Mouse (Mus musculus) heart, embryonic 13.5 days (tissue): Measurements from ENCODE around the gene Zfp784. TPM values are rescaled to one million over a fixed set of nuclear protein-coding genes. Genes with fewer than 3 reads are reported as not detected.
"Not testable (repeated sequence)": the region's sequence is repeated elsewhere in the genome, so short reads cannot be mapped to it uniquely, and the experiment has no call there.

ENCODE experiments used
- ATAC-seq: fragments of 200-750 bp; cut with Nextera tagmentation; 2 replicates; pipeline ENCODE4 v1.8.0; 2017; ENCODE audit warnings: moderate TSS enrichment; ENCODE audit not compliant: insufficient number of reproducible peaks, low FRiP score, low TSS enrichment; ENCODE audit errors: extremely low read depth
- H3K27ac ChIP-seq: fragments of 300-500 bp; sonication (generic); replicated peaks from 2 replicates; pipeline ENCODE4 v1.5.1; 2015; ENCODE audit warnings: moderate library complexity, mild to moderate bottlenecking, inconsistent platforms
- H3K27me3 ChIP-seq: fragments of 300-500 bp; sonication (generic); replicated peaks from 2 replicates; pipeline ENCODE4 v1.6.1; 2015; ENCODE audit warnings: mild to moderate bottlenecking, inconsistent platforms
- H3K36me3 ChIP-seq: fragments of 300-500 bp; sonication (generic); 2 replicates; pipeline ENCODE4 v1.6.1; 2015; ENCODE audit warnings: mild to moderate bottlenecking, inconsistent platforms
- H3K4me1 ChIP-seq: fragments of 300-500 bp; sonication (generic); 2 replicates; pipeline ENCODE4 v1.6.1; 2015; ENCODE audit warnings: inconsistent platforms
- H3K4me2 ChIP-seq: fragments of 300-500 bp; sonication (generic); 2 replicates; pipeline ENCODE4 v1.6.1; 2015; ENCODE audit warnings: inconsistent platforms, mild to moderate bottlenecking, moderate library complexity
- H3K4me3 ChIP-seq: fragments of 300-500 bp; sonication (generic); 2 replicates; pipeline ENCODE4 v1.5.1; 2015; ENCODE audit warnings: moderate library complexity, mild to moderate bottlenecking, inconsistent platforms
- H3K9ac ChIP-seq: fragments of 300-500 bp; sonication (generic); 2 replicates; pipeline ENCODE4 v1.6.1; 2015; ENCODE audit warnings: inconsistent platforms, mild to moderate bottlenecking, moderate library complexity
- H3K9me3 ChIP-seq: fragments of 300-500 bp; sonication (generic); 2 replicates; pipeline ENCODE4 v1.6.1; 2016; ENCODE audit warnings: inconsistent platforms
- WGBS: fragments of 180-500 bp; shearing (Covaris S2); methylation state at CpG from one replicate; pipeline ENCODE4 v1.1.7; 2015; ENCODE audit warnings: mixed read lengths; 5-methylcytosine and 5-hydroxymethylcytosine counted together
- polyA plus RNA-seq: library from polyadenylated mRNA; unstranded; fragments of >200 nt; fragmentation: Nextera tagmentation; extraction: Ambion mirVana; gene quantifications from 2 replicates; pipeline ENCODE4 v1.2.1, GENCODE M21; 2015

Gene Zfp784
- polyA plus RNA-seq: 5.4 and 5.7 TPM in 2 replicates

GRCm38 (mm10) chr7:5038109-5038732, at the start of gene Zfp784:
Gene Zfp784, minus strand, starts transcription at chr7:5038446.
- Histone ChIP-seq H3K9me3 (no peaks in the 10 kb centered on the region), H3K27ac (peak within 1 kb of the TSS; percentile 94), H3K27me3 (no peaks in the 10 kb centered on the region), H3K4me3 (peak within 1 kb of the TSS; percentile 66), H3K4me1 (peaks cover 19% of the 10 kb centered on the region), H3K4me2 (peak within 1 kb of the TSS; percentile 71), H3K36me3 (peaks cover 39% of the 10 kb centered on the region), H3K9ac (peak within 1 kb of the TSS; percentile 86)
- ATAC-seq: peak; percentile 92
- WGBS: under 1% methylated on average over 48 of the region's 48 CpGs

DNA sequence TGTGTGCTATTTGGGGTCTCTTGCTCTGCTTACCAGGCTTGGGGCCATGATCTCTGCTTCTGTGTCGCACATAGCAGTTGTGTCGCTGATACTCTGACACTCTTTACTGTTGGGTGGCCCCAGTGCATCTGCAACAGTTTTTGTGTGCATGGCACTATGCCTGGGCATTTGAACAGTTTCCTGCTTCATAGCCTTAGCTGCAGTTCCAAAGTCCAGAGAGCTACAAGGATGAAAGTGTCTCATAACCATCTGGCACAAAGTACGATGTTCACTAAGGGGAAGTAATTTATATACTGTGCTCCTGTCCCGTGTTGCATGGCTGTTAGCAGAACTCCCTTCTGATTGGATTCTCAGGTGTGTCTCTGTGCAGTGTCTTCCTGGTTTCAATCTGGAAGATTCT, 49.6 kb upstream of the Zfp784 start:
- peaks cover 93% of the 10 kb centered on the region for H3K36me3 ChIP-seq

DNA sequence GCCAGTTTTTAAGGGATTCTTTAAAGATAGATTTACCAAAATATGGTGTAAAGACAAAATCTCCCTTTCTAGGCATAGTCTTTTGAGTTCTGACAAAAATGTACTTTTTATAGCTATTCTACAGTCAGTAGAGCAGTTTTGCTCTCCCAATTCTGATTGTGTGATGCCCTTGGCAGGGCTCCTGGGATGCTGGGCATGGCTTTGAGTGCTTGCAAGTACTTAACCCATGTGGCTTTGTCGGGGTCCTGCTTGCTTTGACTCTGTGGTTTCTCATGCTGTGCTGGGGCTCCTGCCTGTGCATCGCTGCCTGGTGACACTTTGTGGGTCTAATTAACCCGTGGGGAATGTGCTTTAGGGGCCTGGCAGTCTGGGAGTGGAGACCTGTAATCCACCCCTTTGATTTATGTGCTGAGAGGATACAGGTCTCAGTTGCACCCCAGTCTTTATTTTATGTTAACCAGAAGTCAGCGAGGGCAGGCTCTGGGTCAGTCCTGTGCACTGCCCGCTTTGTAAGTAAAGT, 48.7 kb upstream of the Zfp784 start:
- peaks cover 42% of the 10 kb centered on the region for H3K4me1 ChIP-seq
- no peak overlapping the region for H3K9ac ChIP-seq
- no peak overlapping the region for H3K27ac ChIP-seq
- H3K9me3 ChIP-seq: no peaks in the 10 kb centered on the region
- 89% methylated on average over 5 of the region's 5 CpGs for WGBS
- no peak overlapping the region for H3K4me2 ChIP-seq
- no peak overlapping the region for H3K4me3 ChIP-seq
- ATAC-seq: no peak
- H3K27me3 ChIP-seq: no peaks in the 10 kb centered on the region
- peaks cover 89% of the 10 kb centered on the region for H3K36me3 ChIP-seq

More for the DNA sequence above, 49.6 kb upstream of the Zfp784 start:
- no peak overlapping the region for H3K4me3 ChIP-seq
- no peak for ATAC-seq
- no peaks in the 10 kb centered on the region for H3K27me3 ChIP-seq
- 88% methylated on average over 4 of the region's 4 CpGs for WGBS
- H3K9ac ChIP-seq: no peak overlapping the region
- H3K4me2 ChIP-seq: no peak overlapping the region
- H3K27ac ChIP-seq: no peak overlapping the region
- peaks cover 35% of the 10 kb centered on the region for H3K4me1 ChIP-seq
- no peaks in the 10 kb centered on the region for H3K9me3 ChIP-seq

DNA sequence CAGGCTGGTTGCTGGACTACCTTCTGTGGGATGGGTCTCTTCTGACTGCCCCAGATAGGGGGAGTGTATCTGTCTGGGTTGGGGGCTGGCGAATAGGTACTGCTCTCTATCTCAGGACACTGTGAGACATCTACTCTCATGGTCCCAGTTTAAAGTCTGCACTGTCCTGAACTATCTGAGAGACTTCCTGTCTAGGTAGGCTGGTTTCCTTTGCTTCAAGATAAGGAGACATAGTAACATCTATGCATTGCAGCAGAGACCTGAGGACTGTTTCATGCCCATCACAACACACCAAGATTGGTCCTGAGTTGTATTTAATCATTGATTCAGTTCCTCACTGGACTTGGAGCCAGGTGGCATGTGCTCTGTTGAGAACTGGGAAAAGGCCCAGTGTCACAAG, 47.3 kb upstream of the Zfp784 start:
- peaks cover 78% of the 10 kb centered on the region for H3K36me3 ChIP-seq
- H3K4me1 ChIP-seq: peaks cover 55% of the 10 kb centered on the region
- no peak overlapping the region for H3K9ac ChIP-seq
- H3K4me2 ChIP-seq: no peak overlapping the region
- H3K27me3 ChIP-seq: no peaks in the 10 kb centered on the region
- no peak overlapping the region for H3K27ac ChIP-seq
- WGBS: 68% methylated on average over 1 of the region's 1 CpGs
- no peak overlapping the region for H3K4me3 ChIP-seq
- no peaks in the 10 kb centered on the region for H3K9me3 ChIP-seq
- no peak for ATAC-seq

- H3K4me1 ChIP-seq: peaks cover 55% of the 10 kb centered on the region
- H3K36me3 ChIP-seq: peaks cover 66% of the 10 kb centered on the region
- ATAC-seq: no peak
- WGBS: 87% methylated on average over 18 of the region's 18 CpGs
- no peaks in the 10 kb centered on the region for H3K27me3 ChIP-seq
- no peak overlapping the region for H3K9ac ChIP-seq
- no peak overlapping the region; the same call in 1 of the 2 replicates for H3K27ac ChIP-seq
- H3K4me3 ChIP-seq: no peak overlapping the region
- no peaks in the 10 kb centered on the region for H3K9me3 ChIP-seq
- H3K4me2 ChIP-seq: no peak overlapping the region; the same call in 1 of the 2 replicates
Observed at GRCm38 (mm10) chr7:5083325-5084105, 45.3 kb upstream of the Zfp784 start.

GRCm38 (mm10) chr7:5081939-5082338, 43.7 kb upstream of the Zfp784 start:
- H3K9me3 ChIP-seq: no peaks in the 10 kb centered on the region
- H3K4me3 ChIP-seq: peak overlapping the region; percentile 96
- H3K36me3 ChIP-seq: peaks cover 70% of the 10 kb centered on the region
- peak overlapping the region; percentile 85 for H3K4me2 ChIP-seq
- peak overlapping the region; percentile 97 for H3K9ac ChIP-seq
- H3K27me3 ChIP-seq: no peaks in the 10 kb centered on the region
- ATAC-seq: no peak
- no peak overlapping the region for H3K27ac ChIP-seq
- 96% methylated on average over 2 of the region's 2 CpGs for WGBS
- H3K4me1 ChIP-seq: peaks cover 51% of the 10 kb centered on the region

DNA sequence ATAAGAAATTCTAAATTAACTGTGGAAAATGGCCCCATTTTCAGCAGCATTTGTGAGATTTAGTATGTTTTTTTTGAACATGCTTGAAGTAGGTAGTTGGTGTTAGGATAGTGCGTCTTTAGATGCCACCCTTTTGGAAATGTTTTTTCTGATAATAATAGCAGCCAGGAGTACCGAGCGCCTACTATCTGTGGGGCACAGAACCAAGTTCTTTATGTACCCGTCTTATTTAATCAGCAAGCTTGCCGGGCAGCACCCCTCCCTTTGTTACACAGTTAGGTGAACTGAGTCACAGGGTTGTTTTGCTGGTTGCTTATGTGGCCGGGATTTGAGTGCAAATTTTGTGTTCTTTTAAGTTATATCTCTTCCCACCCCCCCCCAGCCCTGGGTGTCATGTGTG, 43.0 kb upstream of the Zfp784 start:
- Histone ChIP-seq H3K4me3 (peak overlapping the region; percentile 96), H3K27ac (peak overlapping the region; percentile 96), H3K9ac (peak overlapping the region; percentile 97), H3K9me3 (no peaks in the 10 kb centered on the region), H3K36me3 (peaks cover 70% of the 10 kb centered on the region), H3K4me2 (peak overlapping the region; percentile 85), H3K27me3 (no peaks in the 10 kb centered on the region), H3K4me1 (peaks cover 55% of the 10 kb centered on the region)
- no peak for ATAC-seq
- 38% methylated on average over 6 of the region's 6 CpGs for WGBS

GRCm38 (mm10) chr7:5080815-5081214, 42.6 kb upstream of the Zfp784 start:
- Histone ChIP-seq H3K9me3 (no peaks in the 10 kb centered on the region), H3K4me1 (peaks cover 52% of the 10 kb centered on the region), H3K4me3 (peak overlapping the region; percentile 96), H3K9ac (peak overlapping the region; percentile 97), H3K27me3 (no peaks in the 10 kb centered on the region), H3K36me3 (peaks cover 69% of the 10 kb centered on the region), H3K27ac (peak overlapping the region; percentile 96), H3K4me2 (peak overlapping the region; percentile 85)
- WGBS: 10% methylated on average over 6 of the region's 6 CpGs
- ATAC-seq: no peak

DNA sequence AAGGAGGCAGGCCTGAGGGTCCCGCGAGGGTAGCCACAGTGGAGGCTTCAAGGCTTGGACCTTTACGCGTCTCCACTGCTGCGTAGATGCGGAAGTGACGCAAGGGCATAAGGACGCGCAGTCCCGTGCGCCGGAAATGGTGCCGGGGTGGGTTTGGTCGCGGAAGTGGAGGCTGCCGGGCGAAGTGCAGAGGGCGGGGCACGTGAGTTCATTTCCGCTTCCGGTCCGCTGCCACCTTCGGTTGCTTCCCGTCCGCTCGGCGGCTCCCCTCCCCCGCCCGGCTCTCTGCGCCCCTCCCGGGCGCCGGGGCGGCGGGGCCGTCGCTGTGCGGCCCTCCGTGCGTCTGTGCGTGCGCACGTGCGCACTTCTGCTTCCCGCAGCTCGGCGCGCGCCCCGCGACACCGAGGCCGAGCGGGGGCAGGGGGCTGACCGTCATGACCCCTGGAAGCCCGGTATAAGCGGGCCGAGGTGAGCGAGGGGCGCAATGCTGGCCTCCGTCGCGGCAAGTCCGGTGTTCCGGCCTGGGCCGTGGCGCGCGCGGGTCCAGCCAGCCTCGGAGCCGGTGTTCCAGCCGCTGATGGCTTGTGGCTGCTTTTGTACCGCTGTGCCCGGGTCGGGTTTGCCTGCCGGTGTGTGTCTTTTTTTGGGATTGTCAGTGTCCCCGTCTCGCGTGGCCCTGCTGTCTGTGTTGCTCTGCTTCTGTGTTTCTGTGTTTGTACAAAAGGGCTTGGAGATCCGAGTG, 41.9 kb upstream of the Zfp784 start, which contains the start of gene Epn1:
Epn1 (plus strand) TSS at position 226 of the 742 bp plus-strand sequence.
- WGBS: under 1% methylated on average over 79 of the region's 81 CpGs
- H3K9me3 ChIP-seq: no peaks in the 10 kb centered on the region
- peak within 1 kb of the TSS; percentile 97 for H3K9ac ChIP-seq
- peaks cover 46% of the 10 kb centered on the region for H3K4me1 ChIP-seq
- no peaks in the 10 kb centered on the region for H3K27me3 ChIP-seq
- peak within 1 kb of the TSS; percentile 96 for H3K27ac ChIP-seq
- H3K4me3 ChIP-seq: peak within 1 kb of the TSS; percentile 96
- H3K36me3 ChIP-seq: peaks cover 69% of the 10 kb centered on the region
- peak; percentile 93 for ATAC-seq
- peak within 1 kb of the TSS; percentile 85 for H3K4me2 ChIP-seq

DNA sequence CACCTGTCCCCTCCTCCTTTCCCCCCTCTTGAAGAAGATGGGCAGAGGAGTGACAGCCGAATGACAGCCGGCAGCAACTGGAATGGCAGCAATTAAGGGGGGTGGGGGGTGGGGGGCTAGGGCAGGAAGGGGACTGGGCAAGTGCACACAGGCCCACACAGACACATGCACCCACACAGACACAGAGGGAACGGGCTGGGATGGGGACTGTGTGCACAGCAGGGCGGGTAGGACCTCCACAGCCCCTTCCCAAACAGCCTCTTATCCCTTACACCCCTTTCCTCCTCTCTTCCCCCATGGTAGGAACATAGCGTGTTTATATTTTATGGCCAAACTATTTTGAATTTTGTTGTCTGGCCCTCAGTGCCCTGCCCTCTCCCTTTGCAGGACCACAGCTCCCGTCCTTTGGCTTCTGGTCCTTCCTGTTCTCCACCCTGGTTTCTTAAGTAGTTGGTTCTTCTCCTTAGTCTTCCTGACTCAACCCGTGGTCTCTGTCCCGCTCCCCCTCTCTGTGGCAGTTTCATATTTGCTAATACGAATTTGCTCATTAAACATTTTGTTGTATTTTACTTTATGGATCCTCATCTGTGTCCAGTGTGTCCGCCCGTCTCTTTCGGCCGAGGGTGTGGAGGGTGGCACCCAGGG, 41.2 kb upstream of the Zfp784 start:
- peak overlapping the region; percentile 96 for H3K27ac ChIP-seq
- peaks cover 69% of the 10 kb centered on the region for H3K36me3 ChIP-seq
- H3K9ac ChIP-seq: peak overlapping the region; percentile 97
- WGBS: 45% methylated on average over 10 of the region's 13 CpGs
- H3K4me3 ChIP-seq: peak overlapping the region; percentile 96
- H3K4me1 ChIP-seq: peaks cover 39% of the 10 kb centered on the region
- peak overlapping the region; percentile 85 for H3K4me2 ChIP-seq
- not testable (repeated sequence) for H3K9me3 ChIP-seq, ATAC-seq, H3K27me3 ChIP-seq
